Mouse (Mus musculus): Measurements from ENCODE around the gene Megf6. TPM values are rescaled to one million over a fixed set of nuclear protein-coding genes. Genes with fewer than 3 reads are reported as not detected.

The Megf6 gene
- total RNA-seq, 2 experiments from 2014 or later, result 0.25 to 0.40 TPM

DNA sequence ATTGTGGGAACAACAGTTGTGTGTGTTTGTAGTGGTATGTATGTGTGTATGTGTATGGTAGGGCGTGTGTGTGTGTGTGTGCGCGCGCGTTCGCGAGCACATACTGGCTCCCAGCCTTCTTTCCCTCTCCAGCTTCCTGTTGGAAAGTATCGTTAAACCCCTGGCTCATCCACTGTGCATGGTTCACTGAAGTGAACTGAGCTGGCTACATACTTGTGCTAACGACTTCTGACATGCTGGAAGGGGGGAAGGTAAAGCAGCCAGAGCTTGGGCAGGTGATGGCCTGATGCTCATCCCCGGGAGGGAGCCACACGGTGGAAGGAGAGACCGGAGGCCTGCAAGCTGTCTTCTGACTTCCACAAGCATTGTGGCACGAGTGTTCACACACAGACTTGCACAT is 40.9 kb downstream of the Megf6 start:
- DNase-seq (ENCODE audit: low spot score), result no peak

DNA sequence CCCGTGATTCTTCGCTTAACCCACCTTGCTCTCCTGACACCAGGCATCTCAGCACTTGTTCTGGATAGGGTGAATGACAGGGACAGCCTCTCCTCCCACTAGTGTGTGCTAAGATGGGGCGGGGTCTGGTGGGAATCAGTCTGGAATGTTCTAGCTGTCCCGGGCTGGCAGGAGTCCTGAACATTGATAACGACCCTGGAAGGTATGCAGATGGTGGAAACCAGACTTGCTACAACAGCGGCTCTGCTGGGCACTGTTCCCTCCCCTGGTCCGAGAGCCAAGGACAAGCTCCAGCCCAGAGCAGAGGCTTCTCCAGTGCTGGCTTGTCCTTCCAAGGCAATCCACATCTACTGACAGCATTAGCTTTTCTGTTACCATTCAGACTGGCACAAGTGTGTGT is 43.1 kb downstream of the Megf6 start:
- DNase-seq (ENCODE audit: low spot score), result no peak

DNA sequence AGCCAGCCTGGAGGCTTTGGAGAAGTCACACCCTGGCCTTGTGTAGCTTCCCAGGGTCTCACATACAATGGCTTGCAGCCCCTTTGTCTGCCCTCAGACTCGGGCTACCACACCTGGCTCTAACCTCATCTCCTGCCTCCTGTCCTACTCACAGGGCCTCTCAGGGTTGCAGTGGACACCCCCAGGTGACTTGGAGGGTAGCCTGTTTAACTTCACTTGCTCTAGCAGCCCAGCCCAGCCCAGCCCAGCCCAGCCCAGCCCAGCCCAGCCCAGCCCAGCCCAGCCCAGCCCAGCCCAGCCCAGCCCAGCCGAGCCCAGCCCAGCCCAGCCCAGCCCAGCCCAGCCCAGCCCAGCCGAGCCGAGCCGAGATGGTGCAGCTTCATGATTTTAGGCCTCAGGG is 43.5 kb downstream of the Megf6 start:
- DNase-seq (ENCODE audit: low spot score), result no peak

DNA sequence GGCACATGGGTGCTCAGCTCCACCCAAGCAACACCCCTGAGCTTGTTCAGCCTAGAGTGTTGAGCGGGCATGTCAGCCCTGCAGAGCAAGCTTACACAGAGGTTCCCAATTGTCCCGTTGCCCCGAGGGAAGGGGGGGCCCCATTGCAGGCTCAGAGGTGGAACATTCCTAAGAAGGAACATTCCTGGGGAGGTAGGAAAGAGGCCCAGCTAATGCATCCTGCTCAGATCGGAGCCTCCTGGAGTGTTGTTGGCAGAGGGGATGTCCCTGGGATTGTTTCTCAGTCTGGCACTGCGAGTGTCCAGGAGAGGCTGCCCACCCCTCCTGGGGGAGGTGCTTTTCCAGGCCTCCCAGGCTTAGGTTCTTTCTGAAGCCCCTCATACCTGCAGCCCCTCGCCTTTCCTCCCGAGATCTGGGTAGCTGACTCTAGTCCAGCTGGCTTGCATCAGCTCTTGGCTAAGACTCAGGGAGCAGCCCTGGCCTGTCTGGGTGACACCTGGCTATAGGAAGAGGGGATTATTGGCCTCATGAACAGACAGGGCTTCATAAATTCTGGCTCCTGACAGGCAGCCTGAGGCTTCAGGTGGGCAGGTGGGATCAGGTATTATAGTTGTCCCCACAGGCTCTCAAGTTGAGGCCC is 47.3 kb downstream of the Megf6 start:
- no peak for DNase-seq (ENCODE audit: low spot score)

DNA sequence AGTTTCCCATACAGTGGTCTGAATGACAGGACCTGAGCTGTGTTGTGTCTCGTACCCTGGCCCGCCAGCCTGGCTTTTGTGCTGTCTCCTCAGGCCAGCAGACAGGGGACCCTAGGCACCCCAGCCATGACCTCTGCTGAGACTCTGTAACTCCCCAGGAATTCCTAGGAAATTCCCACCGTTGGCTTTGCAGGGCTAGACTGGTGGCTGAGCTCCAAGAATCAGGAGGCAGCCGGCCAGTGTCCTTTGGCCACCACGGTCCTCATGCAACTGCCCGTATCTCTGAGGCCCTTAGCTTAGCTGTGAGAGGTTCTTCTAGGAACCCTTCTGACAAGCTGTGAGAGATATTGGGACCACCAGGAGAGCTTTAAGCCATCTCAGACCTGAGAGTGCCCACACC is 52.2 kb downstream of the Megf6 start:
- no peak for DNase-seq (ENCODE audit: low spot score)

DNA sequence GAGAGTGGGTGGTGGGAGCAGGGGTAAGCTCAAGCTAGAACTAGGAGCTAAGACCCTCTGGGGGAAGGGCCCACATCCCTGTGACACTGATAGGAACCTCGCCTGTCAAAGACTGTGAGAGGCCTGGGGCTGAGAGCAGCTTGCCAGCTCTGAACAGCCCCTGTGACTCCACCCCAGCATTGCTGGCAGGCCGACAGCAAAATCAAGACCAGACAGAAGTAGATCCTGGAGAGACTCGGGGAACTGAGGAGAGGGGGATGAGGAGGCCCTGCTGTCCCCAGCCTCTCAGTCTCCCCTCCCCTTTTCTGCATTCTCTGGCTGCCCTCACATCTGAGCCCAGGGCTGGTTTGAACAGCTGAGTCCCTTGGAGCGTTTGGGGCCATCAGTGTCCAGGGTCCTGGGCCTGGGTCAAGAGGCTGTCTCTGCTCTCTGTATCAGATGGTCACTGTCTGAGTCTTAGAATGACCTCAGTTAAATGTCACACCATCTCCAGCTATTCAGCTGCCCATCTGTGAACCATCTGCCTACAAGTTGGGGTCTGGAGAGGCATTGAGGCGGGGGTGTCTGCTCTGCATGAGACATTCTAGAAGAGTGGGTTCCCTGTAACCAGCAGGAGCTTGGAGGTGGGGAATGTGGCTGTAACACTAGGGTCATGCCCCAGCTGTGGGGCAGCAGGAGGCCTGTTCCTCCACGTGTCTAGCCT is 53.9 kb downstream of the Megf6 start:
- no peak for DNase-seq (ENCODE audit: low spot score)

DNA sequence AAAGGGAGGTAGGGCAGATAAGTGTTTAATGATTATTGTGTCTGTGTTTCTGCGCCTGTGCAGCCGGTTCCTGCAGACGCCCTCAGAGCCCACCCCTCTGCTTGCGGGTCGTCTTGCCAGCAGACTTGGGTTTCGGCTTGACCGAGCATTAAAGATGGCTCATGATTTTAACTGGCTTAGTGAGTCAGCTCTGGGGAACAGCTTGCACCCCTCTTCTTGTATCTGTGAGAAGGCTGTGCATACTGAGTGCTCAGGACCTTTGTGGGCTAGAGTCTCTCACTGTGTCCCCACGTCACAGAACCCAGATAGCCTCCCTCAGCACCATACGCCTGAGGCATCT is 54.4 kb downstream of the Megf6 start:
- DNase-seq (ENCODE audit: low spot score), result no peak

DNA sequence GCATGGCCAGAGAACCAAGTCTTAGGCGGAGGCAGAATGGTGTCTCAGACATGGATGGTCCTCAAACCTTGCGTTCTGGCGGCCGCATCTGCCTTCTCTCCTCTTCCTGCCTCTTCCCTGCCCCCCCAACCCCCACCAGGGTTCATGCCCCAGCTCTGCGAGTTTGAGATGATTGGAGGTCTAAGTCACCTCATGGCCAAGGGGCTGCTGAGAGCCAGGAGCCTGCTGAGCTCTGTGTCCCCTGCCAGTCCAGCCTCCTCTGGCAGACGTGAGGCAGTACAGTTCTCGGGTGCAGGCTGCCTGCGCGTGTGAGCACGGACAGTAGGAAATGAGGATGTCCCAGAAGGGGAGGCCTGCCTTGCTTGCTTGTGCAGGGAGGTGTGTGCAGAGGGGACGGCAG is 56.1 kb downstream of the Megf6 start:
- DNase-seq (ENCODE audit: low spot score), result no peak

DNA sequence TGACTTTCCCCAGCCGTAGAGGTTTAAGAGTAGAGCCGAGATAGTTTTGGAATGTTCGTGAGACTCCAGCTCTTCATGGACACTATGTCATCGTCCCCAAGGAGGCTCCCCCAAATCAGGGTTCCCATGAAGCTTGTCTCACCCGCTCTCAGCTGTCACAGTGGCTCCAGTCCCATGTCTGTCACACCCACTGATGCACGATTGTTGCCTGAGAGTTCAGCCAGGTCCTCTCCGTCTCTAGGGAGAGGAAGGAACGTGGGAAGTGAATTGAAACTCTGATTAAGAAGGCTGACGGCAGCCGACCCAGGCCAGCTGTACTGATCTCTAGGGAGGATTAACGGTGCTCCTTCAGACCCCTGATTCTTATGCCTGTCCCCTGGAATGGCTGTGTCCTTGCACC is 57.8 kb downstream of the Megf6 start:
- DNase-seq (ENCODE audit: low spot score), result peak; percentile 43

DNA sequence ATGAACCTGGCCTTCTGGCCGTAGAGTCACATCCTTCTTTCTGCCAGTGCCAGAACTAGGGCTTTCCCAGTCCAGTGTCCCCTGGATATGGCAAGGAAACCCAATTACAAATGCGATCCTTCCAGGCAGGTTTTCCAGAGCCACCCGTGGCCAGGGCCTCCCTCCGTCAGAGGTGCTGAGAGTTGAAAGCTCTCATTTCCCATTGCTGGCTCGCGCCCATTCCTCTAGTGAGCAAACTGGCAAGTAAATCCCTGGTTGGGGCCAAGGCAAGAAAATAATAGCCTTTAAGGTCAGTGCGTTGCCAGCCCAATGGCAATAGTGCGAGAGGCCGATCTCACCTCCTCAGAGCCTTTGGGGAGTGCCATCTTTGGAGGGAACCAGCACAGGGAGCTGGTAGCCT is 59.0 kb downstream of the Megf6 start:
- no peak for DNase-seq (ENCODE audit: low spot score)

DNA sequence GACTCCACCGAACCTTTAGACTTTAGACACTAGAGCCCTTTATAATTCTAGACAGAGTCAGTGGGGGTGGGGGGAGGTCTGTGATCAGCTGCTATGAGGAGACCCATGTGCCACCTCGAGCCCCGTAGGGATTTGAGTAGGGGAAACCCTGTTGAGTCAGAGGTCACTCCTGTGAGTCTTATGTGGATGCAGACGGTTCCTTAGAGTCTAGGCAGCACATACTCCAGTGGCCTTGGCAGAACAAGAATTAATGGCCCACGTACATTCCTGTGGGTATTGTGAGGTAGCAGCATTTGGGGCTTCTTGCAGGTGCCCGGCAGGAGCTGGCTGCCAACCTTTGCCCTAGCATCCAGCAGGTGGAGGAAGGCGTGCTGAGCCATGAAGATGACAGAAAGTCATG is 60.9 kb downstream of the Megf6 start:
- no peak for DNase-seq (ENCODE audit: low spot score)

DNA sequence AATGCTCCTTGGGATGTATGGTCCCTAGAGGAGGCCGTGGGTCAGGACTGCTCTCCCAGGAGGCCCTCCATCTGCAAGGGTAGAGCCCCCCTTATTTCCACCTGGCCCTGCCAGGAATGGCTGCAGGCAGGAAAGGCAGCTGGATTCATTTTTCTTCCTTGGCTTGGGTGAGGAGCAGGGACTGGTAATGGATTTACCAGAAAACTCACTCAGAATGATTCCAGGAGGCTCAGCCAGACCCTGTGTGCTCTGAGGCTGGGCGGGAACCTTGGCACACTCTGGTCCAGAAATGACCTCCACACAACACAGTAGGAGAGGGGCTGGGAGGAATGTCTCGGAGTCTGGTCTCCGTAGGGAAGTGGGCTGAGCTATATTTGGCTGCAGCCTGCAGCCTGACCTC is 61.8 kb downstream of the Megf6 start:
- peak; percentile 24 for DNase-seq (ENCODE audit: low spot score)

DNA sequence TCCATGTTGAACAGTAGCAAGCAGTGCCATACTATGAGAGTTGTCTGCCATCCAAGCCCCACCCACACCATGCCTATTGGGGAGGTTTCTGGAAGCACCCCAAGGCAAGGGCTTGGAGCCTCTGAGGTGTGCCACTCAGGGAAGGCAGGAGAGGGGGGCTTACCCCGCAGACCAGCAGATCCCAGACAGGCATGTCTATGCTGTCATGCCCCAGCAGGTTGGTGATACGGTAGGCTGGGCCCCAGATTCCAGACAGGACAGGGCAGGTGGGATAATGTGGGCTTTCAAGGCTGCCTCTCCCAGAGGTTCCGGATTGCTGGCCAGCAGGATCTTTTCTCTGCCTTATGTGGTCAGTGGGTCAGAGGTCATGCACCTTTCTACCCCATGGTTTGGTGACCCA is 65.5 kb downstream of the Megf6 start:
- DNase-seq (ENCODE audit: low spot score), result no peak

DNA sequence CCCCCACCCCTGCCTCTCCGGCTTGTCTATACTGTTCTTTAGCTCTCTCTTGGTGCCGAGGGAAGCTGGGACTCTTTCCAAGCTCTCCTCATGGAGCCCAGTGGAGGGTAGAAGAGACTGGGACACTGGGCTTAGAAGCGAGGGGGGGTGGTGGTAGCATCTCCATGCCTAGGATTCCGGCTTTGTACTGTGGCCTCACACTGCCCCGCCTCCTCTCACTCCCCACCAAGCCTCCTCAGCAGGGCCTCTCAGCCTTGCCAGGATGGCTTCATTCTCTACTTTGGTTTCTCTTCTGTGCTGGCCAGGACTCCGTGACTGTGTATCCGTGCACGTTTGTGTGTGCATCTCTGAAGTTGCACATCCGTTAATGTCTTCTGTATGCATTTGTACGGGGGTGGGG is 66.4 kb downstream of the Megf6 start:
- no peak for DNase-seq (ENCODE audit: low spot score)

DNA sequence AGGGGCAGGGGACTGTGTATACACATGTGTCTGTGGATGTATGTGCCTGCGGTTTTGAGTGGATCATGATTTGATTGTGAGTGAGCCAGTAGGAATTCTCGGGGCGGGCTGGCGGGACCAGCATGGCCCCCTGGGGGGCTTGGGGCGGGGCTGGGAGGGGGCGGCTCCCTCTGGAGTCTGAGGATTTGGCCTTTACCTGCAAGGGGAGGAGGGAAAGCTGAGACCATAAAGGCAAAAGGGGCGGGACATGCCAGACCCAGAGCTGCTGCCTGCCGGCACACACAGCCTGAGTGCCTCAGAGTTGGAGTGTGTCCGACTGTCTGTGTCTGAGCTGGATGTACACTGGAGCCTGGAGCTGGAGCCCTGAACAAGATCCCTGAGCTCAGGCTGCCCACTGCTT is 66.8 kb downstream of the Megf6 start:
- DNase-seq (ENCODE audit: low spot score), result no peak

DNA sequence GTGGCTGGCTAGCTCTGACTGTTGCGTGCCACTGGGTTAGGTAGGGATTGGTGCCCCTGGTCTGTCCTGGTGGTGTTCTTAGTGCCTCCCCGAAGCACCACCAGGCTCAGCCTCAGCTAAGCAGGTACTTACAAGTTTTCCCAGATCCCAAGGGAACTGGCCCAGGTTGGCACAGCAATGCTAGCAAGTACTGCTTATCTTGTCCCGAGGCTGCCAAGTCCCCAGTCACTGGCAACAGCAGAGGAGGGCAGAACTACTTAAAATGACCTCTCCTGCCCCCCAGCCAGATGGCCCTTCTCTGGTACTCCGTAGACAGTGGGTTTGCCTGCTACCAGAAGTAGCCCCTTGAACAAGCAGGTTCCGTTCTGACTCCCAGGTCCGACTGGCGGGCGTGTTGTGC is 68.7 kb downstream of the Megf6 start:
- no peak for DNase-seq (ENCODE audit: low spot score)

DNA sequence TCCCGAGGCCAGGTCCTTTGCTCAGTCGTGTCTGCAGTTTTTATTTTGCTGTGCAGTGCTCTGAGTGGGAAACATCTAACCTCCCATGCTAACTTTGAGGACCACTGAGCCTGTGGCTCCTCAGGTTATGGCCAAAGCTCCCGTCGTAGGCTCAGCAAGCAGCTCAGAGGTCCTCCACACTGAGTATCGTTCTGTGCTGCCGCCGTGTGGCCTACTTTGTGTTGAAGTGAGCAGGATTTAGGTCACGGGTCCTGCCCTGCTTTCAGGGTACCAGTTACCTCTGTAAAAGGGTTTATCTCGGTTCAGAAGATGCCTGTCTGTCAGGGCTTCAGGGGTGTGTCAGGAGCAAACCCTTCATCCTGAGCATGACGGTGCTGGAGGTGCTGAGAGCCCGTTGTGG is 70.1 kb downstream of the Megf6 start:
- DNase-seq (ENCODE audit: low spot score), result no peak

DNA sequence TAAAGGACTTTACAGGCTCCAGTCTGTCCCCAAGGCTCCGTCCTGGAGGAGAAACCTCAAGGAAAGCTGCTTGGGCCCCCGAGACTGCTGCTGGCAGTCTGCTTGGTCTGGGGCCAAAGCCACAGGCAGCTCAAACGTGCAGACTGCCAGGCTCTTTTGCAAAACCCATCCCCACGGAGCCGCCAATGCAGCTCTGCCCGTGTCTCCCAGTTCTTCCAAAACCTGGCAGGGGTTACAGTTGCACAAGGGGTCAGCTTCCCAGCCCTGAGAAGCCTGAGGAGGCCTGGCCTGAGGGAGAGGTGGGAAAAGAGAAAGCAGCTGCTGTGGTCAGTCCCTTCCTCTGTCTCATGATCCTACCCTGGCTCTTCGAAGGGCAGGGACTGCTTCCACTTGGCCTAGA is 74.8 kb downstream of the Megf6 start:
- DNase-seq (ENCODE audit: low spot score), result no peak

DNA sequence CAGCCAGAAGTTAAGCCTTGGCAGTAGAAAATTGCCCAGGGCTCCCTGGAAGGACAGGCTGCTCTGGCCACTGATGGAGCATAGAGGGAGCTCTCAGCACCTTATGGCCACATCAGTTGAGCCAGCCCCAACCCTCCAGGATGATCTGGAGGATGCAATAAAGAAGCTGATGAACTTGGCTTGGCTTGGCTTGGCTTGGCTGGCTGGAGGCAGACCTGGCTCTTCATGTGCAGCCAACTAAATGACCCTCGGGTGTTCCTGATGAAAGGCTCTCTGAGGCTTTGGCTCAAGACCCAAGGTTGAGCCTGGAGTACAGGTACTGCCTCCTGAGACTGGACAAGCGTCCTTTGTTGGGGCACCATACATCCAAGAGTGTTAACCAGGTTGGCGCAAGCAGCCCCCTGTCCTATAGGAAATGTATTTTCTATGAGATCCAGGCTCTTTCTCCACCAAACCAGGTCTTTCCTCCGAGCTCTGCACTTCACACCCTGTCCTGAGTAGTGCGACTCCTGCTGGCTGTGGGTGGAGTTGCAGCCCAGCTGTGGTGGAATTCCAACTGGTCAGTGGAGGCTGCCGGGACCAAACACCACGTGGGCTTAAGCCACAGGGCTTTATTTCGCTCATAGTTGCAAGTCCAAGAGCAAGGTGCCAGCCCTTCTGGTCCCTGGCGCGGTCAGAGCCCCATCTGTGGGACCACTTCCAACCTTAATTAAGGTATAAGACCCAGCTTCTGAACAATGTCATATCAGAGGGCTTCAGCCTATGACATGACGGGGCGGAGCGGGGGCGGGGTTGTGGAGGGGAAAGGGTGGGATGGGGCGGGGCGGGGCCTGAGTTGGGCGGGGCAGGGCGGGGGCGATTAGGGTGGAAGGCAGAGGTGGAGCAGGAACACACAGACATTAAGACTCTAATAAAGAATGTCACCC is 75.8 kb downstream of the Megf6 start:
- peak; percentile 73 for DNase-seq (ENCODE audit: low spot score)

DNA sequence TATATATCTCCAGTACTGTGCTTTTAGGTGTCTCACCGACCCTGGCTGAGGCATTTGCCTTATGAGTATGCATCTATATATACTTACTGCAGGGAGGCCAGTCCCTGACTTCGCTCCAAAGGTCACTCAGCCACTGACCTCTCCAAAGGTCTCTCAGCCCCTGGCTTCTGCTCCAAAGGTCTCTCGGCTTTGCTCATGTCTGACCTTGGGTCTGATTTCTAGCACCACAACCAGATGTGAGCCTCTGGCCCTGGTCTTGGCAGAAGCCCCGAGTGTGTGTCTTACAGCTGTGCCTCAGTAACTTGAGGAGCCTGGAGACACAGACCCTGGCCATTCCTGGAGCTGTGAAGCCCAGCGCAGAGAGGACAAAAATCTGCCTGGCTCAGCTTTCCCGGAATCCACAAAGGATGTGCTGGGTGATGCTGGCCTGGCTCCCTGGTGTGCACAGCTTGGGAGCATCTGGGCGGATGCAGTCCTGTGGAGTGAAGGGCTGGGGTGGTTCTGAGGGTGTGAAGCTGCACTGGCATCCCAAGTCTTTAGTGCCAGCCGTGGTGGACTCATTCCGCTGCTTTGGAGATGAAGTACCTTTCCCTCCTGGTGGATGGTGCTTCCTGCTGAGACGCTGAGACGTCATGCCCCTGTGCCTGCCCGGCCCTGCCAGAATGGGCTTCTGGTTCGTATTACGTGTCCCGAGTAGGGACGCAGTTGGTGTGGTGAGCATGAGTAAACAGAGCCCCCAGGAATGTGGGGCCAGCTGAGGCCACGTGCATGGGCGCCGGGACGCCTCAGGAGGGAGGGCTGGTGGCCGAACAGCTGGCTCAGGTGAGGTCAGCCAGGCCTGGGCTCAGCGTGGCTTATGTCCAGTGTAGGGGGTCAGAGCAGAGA is 76.9 kb downstream of the Megf6 start:
- DNase-seq (ENCODE audit: low spot score), result no peak

DNA sequence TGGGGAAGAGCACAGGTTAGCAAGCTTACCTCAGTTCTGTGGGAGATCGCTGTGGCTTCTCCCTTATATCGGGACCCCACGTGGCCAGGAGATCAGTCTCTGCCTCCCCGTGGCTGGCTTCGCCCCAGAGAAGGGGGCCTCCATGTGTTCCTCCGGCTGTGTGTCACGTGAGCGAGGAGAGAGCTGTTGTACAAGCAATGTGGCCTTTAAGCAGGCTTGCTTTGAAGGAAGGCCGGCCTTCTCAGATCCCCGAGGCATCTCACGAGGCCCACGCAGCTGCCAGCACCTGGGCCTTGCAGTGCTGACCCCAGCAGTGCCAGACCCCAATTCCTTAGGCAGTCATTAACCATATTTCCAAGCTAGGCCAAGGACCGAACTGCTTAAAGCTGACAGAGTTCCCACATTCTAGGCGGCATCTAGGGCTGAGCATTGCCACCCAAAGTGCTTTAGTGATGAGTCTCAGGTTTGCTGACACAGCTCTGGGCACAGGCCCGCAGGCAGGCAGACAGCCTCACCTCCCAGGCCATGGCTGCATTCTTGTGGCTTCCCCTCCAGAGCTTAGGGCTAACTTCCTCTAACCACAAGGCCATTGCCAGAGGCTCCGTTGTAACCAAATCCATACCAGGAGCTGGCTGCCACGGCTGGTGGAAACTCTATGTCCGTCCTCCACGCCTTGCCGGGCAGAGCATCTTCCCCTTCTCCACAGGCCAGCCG is 77.7 kb downstream of the Megf6 start:
- no peak for DNase-seq (ENCODE audit: low spot score)

Data from gastrocnemius, adult 18-20 months (tissue).